Mouse (Mus musculus): ENCODE data around the gene Nudt7.

- TF ChIP-seq CTCF (IDR thresholded peaks at IDR 0.05; ENCODE audit: low read depth, low read length) (no peak), EP300 (IDR thresholded peaks at IDR 0.05; ENCODE audit: insufficient read depth, low read depth, low read length) (no peak), POLR2A (IDR thresholded peaks at IDR 0.05; ENCODE audit: insufficient read depth, low read length) (no peak)
These were observed 30.5 kb downstream of the Nudt7 start for GRCm38 (mm10) chr8:114163871-114164270.

All from ES-Bruce4 (cell line).